Mouse (Mus musculus) brown adipose tissue, adult 24 weeks (tissue): Measurements from ENCODE around the gene Zfhx3. TPM values are rescaled to one million over a fixed set of nuclear protein-coding genes. Genes with fewer than 3 reads are reported as not detected.

Source experiments
- H3K27ac ChIP-seq: fragments of 200-500 bp; replicated peaks from 2 replicates; pipeline ENCODE4 v1.5.1; 2012; ENCODE audit warnings: low read depth, mild to moderate bottlenecking, low read length
- H3K4me1 ChIP-seq: fragments of 200-500 bp; 2 replicates; pipeline ENCODE4 v1.6.1; 2012; ENCODE audit warnings: low read length, mixed read lengths; ENCODE audit not compliant: control insufficient read depth, insufficient read depth, insufficient read length
- H3K4me3 ChIP-seq: fragments of 200-500 bp; 2 replicates; pipeline ENCODE4 v1.5.1; 2012; ENCODE audit warnings: low read depth, mild to moderate bottlenecking, low read length, moderate library complexity; ENCODE audit not compliant: insufficient read depth
- polyA plus RNA-seq: library from polyadenylated mRNA; stranded (reverse); fragments of >200 nt; gene quantifications from 2 replicates; pipeline ENCODE4 v1.2.4, GENCODE M21; 2012; ENCODE audit not compliant: missing spikeins, insufficient read depth, insufficient read length

Gene Zfhx3
- polyA plus RNA-seq, 1 experiment, result 5.2 TPM

GRCm38 (mm10) chr8:108101978-108102865, 159.8 kb downstream of the Zfhx3 start:
- Histone ChIP-seq H3K4me1 (no peaks in the 10 kb centered on the region), H3K27ac (no peak overlapping the region), H3K4me3 (no peak overlapping the region)

- Histone ChIP-seq H3K27ac (no peak overlapping the region), H3K4me1 (no peaks in the 10 kb centered on the region)
These were observed 162.1 kb downstream of the Zfhx3 start for GRCm38 (mm10) chr8:108104471-108105098.

GRCm38 (mm10) chr8:108125053-108125452, 182.6 kb downstream of the Zfhx3 start:
- Histone ChIP-seq H3K4me3 (no peak overlapping the region), H3K27ac (no peak overlapping the region), H3K4me1 (no peaks in the 10 kb centered on the region)

More at GRCm38 (mm10) chr8:108104471-108105098, 162.1 kb downstream of the Zfhx3 start:
- no peak overlapping the region for H3K4me3 ChIP-seq

- Histone ChIP-seq H3K4me3 (no peak overlapping the region), H3K4me1 (no peaks in the 10 kb centered on the region)
These were observed 183.0 kb downstream of the Zfhx3 start for GRCm38 (mm10) chr8:108125491-108125890.

GRCm38 (mm10) chr8:108146536-108146935, 204.1 kb downstream of the Zfhx3 start:
- H3K4me1 ChIP-seq, result no peaks in the 10 kb centered on the region
- no peak overlapping the region for H3K4me3 ChIP-seq
- H3K27ac ChIP-seq, result no peak overlapping the region

More at GRCm38 (mm10) chr8:108125491-108125890, 183.0 kb downstream of the Zfhx3 start:
- no peak overlapping the region for H3K27ac ChIP-seq

- H3K27ac ChIP-seq, result no peak overlapping the region
- no peaks in the 10 kb centered on the region for H3K4me1 ChIP-seq
- H3K4me3 ChIP-seq, result no peak overlapping the region
These were observed 206.3 kb downstream of the Zfhx3 start for GRCm38 (mm10) chr8:108148599-108149249.

GRCm38 (mm10) chr8:108170804-108171203, 228.4 kb downstream of the Zfhx3 start:
- Histone ChIP-seq H3K27ac (no peak overlapping the region), H3K4me3 (no peak overlapping the region), H3K4me1 (no peaks in the 10 kb centered on the region)

GRCm38 (mm10) chr8:108183296-108183695, 240.9 kb downstream of the Zfhx3 start:
- Histone ChIP-seq H3K4me1 (no peaks in the 10 kb centered on the region), H3K27ac (no peak overlapping the region), H3K4me3 (no peak overlapping the region)

- Histone ChIP-seq H3K4me3 (no peak overlapping the region), H3K27ac (no peak overlapping the region), H3K4me1 (no peaks in the 10 kb centered on the region)
These were observed 241.5 kb downstream of the Zfhx3 start for GRCm38 (mm10) chr8:108183948-108184347.

GRCm38 (mm10) chr8:108186289-108186688, 243.8 kb downstream of the Zfhx3 start:
- Histone ChIP-seq H3K27ac (no peak overlapping the region), H3K4me1 (no peaks in the 10 kb centered on the region), H3K4me3 (no peak overlapping the region)

GRCm38 (mm10) chr8:108188044-108188443, 245.6 kb downstream of the Zfhx3 start:
- no peak overlapping the region for H3K4me3 ChIP-seq
- H3K27ac ChIP-seq, result no peak overlapping the region
- no peaks in the 10 kb centered on the region for H3K4me1 ChIP-seq

- Histone ChIP-seq H3K4me1 (no peaks in the 10 kb centered on the region), H3K27ac (no peak overlapping the region), H3K4me3 (no peak overlapping the region)
These were observed 252.1 kb downstream of the Zfhx3 start for GRCm38 (mm10) chr8:108194571-108194970.

GRCm38 (mm10) chr8:108215026-108215425, 272.6 kb downstream of the Zfhx3 start:
- Histone ChIP-seq H3K4me3 (no peak overlapping the region), H3K27ac (no peak overlapping the region), H3K4me1 (no peaks in the 10 kb centered on the region)

GRCm38 (mm10) chr8:108218171-108218840, 275.9 kb downstream of the Zfhx3 start:
- Histone ChIP-seq H3K27ac (no peak overlapping the region), H3K4me3 (no peak overlapping the region), H3K4me1 (no peaks in the 10 kb centered on the region)

- H3K4me1 ChIP-seq, result no peaks in the 10 kb centered on the region
- H3K4me3 ChIP-seq, result no peak overlapping the region
- no peak overlapping the region for H3K27ac ChIP-seq
These were observed 278.1 kb downstream of the Zfhx3 start for GRCm38 (mm10) chr8:108220511-108220910.
